Mouse (Mus musculus) left cerebral cortex, adult 2 months (tissue): Measurements from ENCODE around the gene Prpsap1. TPM values are rescaled to one million over a fixed set of nuclear protein-coding genes. Genes with fewer than 3 reads are reported as not detected.

Experiments used
- DNase-seq, 2 experiments: peaks; one replicate each; pipeline ENCODE4 v3.0.0; 2021 to 2022; ENCODE audit warnings: low spot score in 2 of 2, mixed read lengths in 1 of 2; ENCODE audit errors: extremely low spot score in 1 of 2
- H3K27ac ChIP-seq: fragments of 200-600 bp; 2 replicates; pipeline ENCODE4 v1.8.1; 2022
- H3K4me3 ChIP-seq: fragments of 200-600 bp; 2 replicates; pipeline ENCODE4 v1.8.1; 2022
- CTCF ChIP-seq: fragments of 200-600 bp; IDR thresholded peaks from 2 replicates; pipeline ENCODE4 v1.8.1; 2022; ENCODE audit warnings: antibody characterized with exemption, mild to moderate bottlenecking, moderate library complexity
- intact Hi-C: fragments of 180-260 bp; cut with DNase I; formaldehyde crosslinking; loops from one replicate; pipeline ENCODE4 v1.15.1; 2025
- total RNA-seq, 2 experiments: library from RNA; stranded (reverse); gene quantifications; 2 replicates each; pipeline ENCODE4 v1.2.3; 2021

The Prpsap1 gene
- total RNA-seq, 2 experiments from 2014 or later = 78.3 to 85.6 TPM

GRCm38 (mm10) chr11:116531371-116532191, 37.6 kb upstream of the Prpsap1 start:
- Histone ChIP-seq H3K27ac (no peak overlapping the region), H3K4me3 (peak overlapping the region; percentile 48)
- intact Hi-C loops = loop anchor here (2.0 kb wide), 1 partner anchor 41 kb away; no protein-coding TSS in a partner anchor
- no peak for TF ChIP-seq CTCF
- peak in 1 of 2 experiments; percentile 28 for DNase-seq

DNA sequence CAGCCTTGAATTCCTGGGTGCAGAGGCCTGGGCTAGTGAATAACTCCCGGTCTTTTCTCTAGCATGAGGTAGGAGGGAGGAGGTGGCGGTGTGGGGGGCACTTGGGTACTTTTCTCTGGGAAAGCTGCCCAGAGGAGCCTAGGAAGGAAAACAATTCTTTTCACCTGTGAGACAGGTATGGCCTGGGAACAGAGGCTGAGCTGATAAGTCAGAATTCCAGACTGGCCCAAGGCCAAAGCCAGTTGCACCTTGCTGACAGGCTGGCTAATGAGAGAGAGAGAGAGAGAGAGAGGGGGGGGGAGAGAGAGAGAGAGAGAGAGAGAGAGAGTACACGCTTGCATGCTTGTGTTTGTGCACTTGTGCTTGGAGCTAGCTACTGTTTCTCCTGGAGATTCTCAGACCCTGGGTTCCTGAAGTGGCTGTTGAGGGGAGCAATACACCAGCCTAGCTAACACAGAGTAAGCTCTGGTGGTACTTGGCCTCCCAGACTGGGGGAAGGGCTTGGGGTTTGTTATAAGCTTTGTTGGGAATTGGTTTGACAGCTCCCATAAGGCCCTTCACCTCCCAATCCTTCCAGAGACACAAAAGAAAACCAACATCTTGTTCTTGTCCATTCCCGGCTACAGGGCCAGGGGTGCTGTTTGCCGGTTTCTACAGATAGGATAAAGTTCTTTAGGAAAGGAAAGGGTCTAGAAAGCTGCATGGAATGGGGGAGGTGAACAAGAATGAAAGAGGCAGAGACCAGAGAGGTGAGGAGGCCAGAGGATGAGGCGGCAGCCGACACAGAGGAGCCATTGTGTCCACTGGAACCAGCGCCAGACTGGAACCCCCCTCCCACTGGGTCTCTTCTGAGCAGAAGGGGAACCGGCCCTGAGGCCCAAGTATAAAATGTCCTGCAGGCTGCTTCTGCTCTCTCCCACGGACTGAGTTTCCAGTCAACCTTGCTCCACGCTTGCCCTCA, 36.5 kb upstream of the Prpsap1 start, which contains the start of gene Sphk1:
Gene Sphk1, plus strand, starts transcription at position 739 of the 961 bp plus-strand sequence.
- TF ChIP-seq CTCF = no peak
- intact Hi-C loops = no loop called here
- Histone ChIP-seq H3K4me3 (peak within 1 kb of the TSS; percentile 48), H3K27ac (no peak within 1 kb of the TSS)
- peak in 1 of 2 experiments; percentile 11 for DNase-seq

GRCm38 (mm10) chr11:116528636-116529320, 34.8 kb upstream of the Prpsap1 start:
- Histone ChIP-seq H3K27ac (no peak overlapping the region), H3K4me3 (no peak overlapping the region)
- intact Hi-C loops = no loop called here
- TF ChIP-seq CTCF = no peak
- no peak for DNase-seq

- intact Hi-C loops = no loop called here
- DNase-seq = no peak
- Histone ChIP-seq H3K4me3 (no peak overlapping the region), H3K27ac (no peak overlapping the region)
- no peak for TF ChIP-seq CTCF
Measured at GRCm38 (mm10) chr11:116523699-116524189, 29.7 kb upstream of the Prpsap1 start.

- Histone ChIP-seq H3K4me3 (no peak overlapping the region), H3K27ac (no peak overlapping the region)
- DNase-seq = no peak
- TF ChIP-seq CTCF = no peak
- intact Hi-C loops = no loop called here
Measured at GRCm38 (mm10) chr11:116522886-116523698, 29.1 kb upstream of the Prpsap1 start.

GRCm38 (mm10) chr11:116522046-116522445, 28.0 kb upstream of the Prpsap1 start:
- TF ChIP-seq CTCF = no peak
- intact Hi-C loops = no loop called here
- no peak for DNase-seq
- H3K4me3 ChIP-seq = no peak overlapping the region
- no peak overlapping the region for H3K27ac ChIP-seq

- no peak for DNase-seq
- no peak for TF ChIP-seq CTCF
Measured at GRCm38 (mm10) chr11:116521143-116521542, 27.1 kb upstream of the Prpsap1 start.

GRCm38 (mm10) chr11:116518482-116518881, 24.5 kb upstream of the Prpsap1 start:
- H3K27ac ChIP-seq = no peak overlapping the region
- TF ChIP-seq CTCF = no peak
- no peak for DNase-seq
- intact Hi-C loops = no loop called here
- H3K4me3 ChIP-seq = no peak overlapping the region

More at GRCm38 (mm10) chr11:116521143-116521542, 27.1 kb upstream of the Prpsap1 start:
- Histone ChIP-seq H3K27ac (no peak overlapping the region), H3K4me3 (no peak overlapping the region)
- intact Hi-C loops = no loop called here

DNA sequence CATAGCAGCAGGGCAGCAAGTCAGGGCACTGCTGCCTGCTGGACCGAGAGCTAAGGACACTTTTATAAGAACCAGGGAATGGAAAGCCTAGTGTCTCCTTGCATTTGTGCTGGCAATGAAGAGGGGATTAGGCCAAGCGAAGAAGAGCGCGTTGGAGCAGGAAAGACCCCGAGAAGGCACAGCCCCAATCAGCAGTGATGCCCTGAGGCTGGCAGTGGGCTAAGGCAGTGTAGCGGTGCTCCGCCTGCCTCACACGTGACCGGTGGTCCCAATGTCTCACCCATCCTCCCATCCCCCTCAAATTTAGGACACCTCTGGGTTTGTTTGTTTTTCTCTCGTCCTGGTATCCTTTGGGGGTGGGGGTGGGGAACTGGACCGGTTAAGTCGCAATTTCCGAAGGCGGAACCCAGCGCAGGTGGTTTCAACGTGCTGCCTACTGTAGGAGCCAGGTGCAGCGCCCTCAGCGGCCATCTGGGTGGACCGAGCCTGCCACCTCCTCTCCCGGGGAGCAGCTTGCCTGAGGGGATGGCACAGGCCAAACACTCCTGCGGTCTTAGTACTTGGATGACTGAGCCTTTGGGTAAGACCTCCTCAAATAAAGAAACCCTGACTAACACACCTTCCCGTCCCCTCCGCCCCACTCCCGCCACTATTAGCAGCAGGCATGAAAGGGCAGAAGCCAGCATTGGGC, 21.5 kb upstream of the Prpsap1 start:
- no peak for TF ChIP-seq CTCF
- no peak overlapping the region for H3K4me3 ChIP-seq
- H3K27ac ChIP-seq = no peak overlapping the region
- DNase-seq = no peak
- intact Hi-C loops = no loop called here

DNA sequence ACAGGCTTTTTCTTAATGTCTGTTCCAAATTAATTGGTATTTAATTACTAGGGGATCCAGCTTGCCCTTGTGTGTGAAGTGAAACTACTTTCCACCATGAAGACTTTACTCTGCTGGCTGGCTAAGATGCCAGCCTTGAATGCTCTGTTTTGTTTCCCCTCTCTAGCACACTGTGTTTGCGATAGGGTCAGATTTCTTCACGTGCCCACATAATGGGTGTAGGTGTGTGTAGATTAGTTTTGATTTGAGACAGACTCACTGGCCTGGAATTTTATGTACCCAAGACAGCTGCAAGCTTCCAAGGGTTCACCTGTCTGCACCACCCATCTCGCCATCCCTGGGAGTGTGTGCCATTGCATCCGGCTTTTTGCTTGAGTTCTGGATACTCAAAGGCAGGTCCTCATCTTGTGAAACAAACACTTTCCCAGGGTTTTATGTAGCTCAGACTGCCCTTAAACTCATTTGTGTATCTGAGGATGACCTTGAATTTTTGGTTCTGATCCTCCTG, 19.6 kb upstream of the Prpsap1 start:
- Histone ChIP-seq H3K27ac (no peak overlapping the region), H3K4me3 (no peak overlapping the region)
- DNase-seq = no peak
- intact Hi-C loops = no loop called here
- no peak for TF ChIP-seq CTCF
